Mouse (Mus musculus) liver, embryonic 16.5 days (tissue): ENCODE data around the gene Fzd10. TPM values are rescaled to one million over a fixed set of nuclear protein-coding genes. Genes with fewer than 3 reads are reported as not detected.

Experiments
- ATAC-seq: fragments of 200-750 bp; cut with Nextera tagmentation; 2 replicates; pipeline ENCODE4 v1.8.0; 2017; ENCODE audit warnings: low read depth, mild to moderate bottlenecking, moderate number of reproducible peaks, moderate library complexity
- H3K27ac ChIP-seq: fragments of 300-500 bp; sonication (generic); 2 replicates; pipeline ENCODE4 v1.5.1; 2014; ENCODE audit warnings: mild to moderate bottlenecking, low read length
- H3K27me3 ChIP-seq: fragments of 300-500 bp; sonication (generic); 2 replicates; pipeline ENCODE4 v1.6.1; 2014; ENCODE audit warnings: low read depth, low read length, mixed read lengths; ENCODE audit not compliant: control insufficient read depth, insufficient read depth
- H3K36me3 ChIP-seq: fragments of 300-500 bp; sonication (generic); 2 replicates; pipeline ENCODE4 v1.6.1; 2014; ENCODE audit warnings: mild to moderate bottlenecking; ENCODE audit not compliant: control insufficient read depth, insufficient read depth
- H3K4me1 ChIP-seq: fragments of 300-500 bp; sonication (generic); 2 replicates; pipeline ENCODE4 v1.6.1; 2014; ENCODE audit warnings: low read depth, low read length, mixed read lengths; ENCODE audit not compliant: control insufficient read depth
- H3K4me2 ChIP-seq: fragments of 300-500 bp; sonication (generic); 2 replicates; pipeline ENCODE4 v1.6.1; 2014; ENCODE audit warnings: low read depth, low read length, mixed read lengths
- H3K4me3 ChIP-seq: fragments of 300-500 bp; sonication (generic); 2 replicates; pipeline ENCODE4 v1.5.1; 2014; ENCODE audit warnings: low read depth, mild to moderate bottlenecking, low read length
- H3K9ac ChIP-seq: fragments of 300-500 bp; sonication (generic); 2 replicates; pipeline ENCODE4 v1.6.1; 2014; ENCODE audit warnings: low read depth, low read length
- H3K9me3 ChIP-seq: fragments of 300-500 bp; sonication (generic); replicated peaks from 2 replicates; pipeline ENCODE4 v1.6.1; 2016; ENCODE audit warnings: low read length; ENCODE audit not compliant: control insufficient read depth
- WGBS: fragments of 180-500 bp; shearing (Covaris S2); extraction: QIAGEN DNeasy Blood & Tissue Kit; methylation state at CpG from one replicate; pipeline ENCODE4 v1.1.7; 2014; ENCODE audit not compliant: insufficient replicate concordance; 5-methylcytosine and 5-hydroxymethylcytosine counted together
- polyA plus RNA-seq: library from polyadenylated mRNA; unstranded; fragments of >200 nt; fragmentation: Nextera tagmentation; extraction: Ambion mirVana; gene quantifications from 2 replicates; pipeline ENCODE4 v1.2.1, GENCODE M21; 2015

The Fzd10 gene
- polyA plus RNA-seq: not detected in 2 replicates

GRCm38 (mm10) chr5:128600072-128601021, at the start of gene Fzd10:
Gene Fzd10 (plus strand): TSS chr5:128600844.
- Histone ChIP-seq H3K4me2 (peak within 1 kb of the TSS; percentile 62), H3K4me1 (no peaks in the 10 kb centered on the region; the same call in 1 of the 2 replicates), H3K4me3 (peak within 1 kb of the TSS; percentile 52), H3K27me3 (peaks cover 63% of the 10 kb centered on the region), H3K27ac (no peak within 1 kb of the TSS), H3K9me3 (no peaks in the 10 kb centered on the region), H3K9ac (no peak within 1 kb of the TSS), H3K36me3 (no peaks in the 10 kb centered on the region)
- no peak for ATAC-seq
- WGBS: under 1% methylated on average over 64 of the region's 73 CpGs

DNA sequence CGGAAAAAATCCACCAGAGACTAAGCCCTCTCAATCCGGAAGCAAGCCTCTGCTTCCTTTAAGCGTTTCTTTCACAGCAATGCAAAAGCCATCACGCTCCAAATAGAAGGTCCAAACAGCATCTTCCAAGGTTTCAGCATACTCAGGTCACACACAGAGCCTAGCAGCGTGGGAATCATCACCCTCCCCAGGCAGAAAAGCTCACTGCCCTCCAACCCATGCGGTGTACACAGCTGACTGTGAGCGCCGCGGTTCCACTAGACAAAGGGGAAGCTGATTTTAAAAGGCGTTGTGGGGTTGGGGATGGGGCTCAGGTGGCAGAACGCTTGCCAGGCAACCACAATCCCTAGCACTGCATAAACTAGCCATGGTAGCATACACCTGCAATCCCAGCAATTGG, 49.2 kb upstream of the Fzd10 start:
- WGBS: 4% methylated on average over 11 of the region's 11 CpGs
- Histone ChIP-seq H3K9ac (no peak overlapping the region), H3K27ac (no peak overlapping the region), H3K4me3 (no peak overlapping the region), H3K4me2 (no peak overlapping the region), H3K27me3 (peaks cover 12% of the 10 kb centered on the region), H3K4me1 (no peaks in the 10 kb centered on the region), H3K9me3 (no peaks in the 10 kb centered on the region), H3K36me3 (no peaks in the 10 kb centered on the region)
- no peak for ATAC-seq

GRCm38 (mm10) chr5:128552136-128552890, 48.3 kb upstream of the Fzd10 start:
- Histone ChIP-seq H3K4me1 (no peaks in the 10 kb centered on the region), H3K9ac (no peak overlapping the region), H3K4me3 (no peak overlapping the region), H3K9me3 (no peaks in the 10 kb centered on the region), H3K27me3 (peaks cover 12% of the 10 kb centered on the region), H3K36me3 (no peaks in the 10 kb centered on the region), H3K4me2 (no peak overlapping the region), H3K27ac (no peak overlapping the region)
- ATAC-seq: no peak
- WGBS: 10% methylated on average over 28 of the region's 28 CpGs

GRCm38 (mm10) chr5:128558126-128558525, 42.5 kb upstream of the Fzd10 start:
- Histone ChIP-seq H3K9ac (no peak overlapping the region), H3K4me1 (no peaks in the 10 kb centered on the region), H3K27me3 (no peaks in the 10 kb centered on the region), H3K27ac (no peak overlapping the region), H3K4me3 (no peak overlapping the region), H3K9me3 (no peaks in the 10 kb centered on the region), H3K36me3 (no peaks in the 10 kb centered on the region), H3K4me2 (no peak overlapping the region)
- no peak for ATAC-seq
- WGBS: 14% methylated on average over 7 of the region's 7 CpGs

- Histone ChIP-seq H3K27me3 (no peaks in the 10 kb centered on the region), H3K4me2 (no peak overlapping the region), H3K36me3 (no peaks in the 10 kb centered on the region), H3K4me3 (no peak overlapping the region), H3K9ac (no peak overlapping the region), H3K9me3 (no peaks in the 10 kb centered on the region), H3K27ac (no peak overlapping the region), H3K4me1 (no peaks in the 10 kb centered on the region)
- no peak for ATAC-seq
- 47% methylated on average over 6 of the region's 6 CpGs for WGBS
These were observed 33.3 kb upstream of the Fzd10 start for GRCm38 (mm10) chr5:128567313-128567712.

- no peaks in the 10 kb centered on the region for H3K4me1 ChIP-seq
- H3K27ac ChIP-seq: no peak overlapping the region
- no peaks in the 10 kb centered on the region for H3K9me3 ChIP-seq
- 15% methylated on average over 5 of the region's 5 CpGs for WGBS
- H3K36me3 ChIP-seq: no peaks in the 10 kb centered on the region
- ATAC-seq: no peak
- no peak overlapping the region for H3K4me3 ChIP-seq
- no peaks in the 10 kb centered on the region for H3K27me3 ChIP-seq
- no peak overlapping the region for H3K9ac ChIP-seq
- no peak overlapping the region for H3K4me2 ChIP-seq
These were observed 31.7 kb upstream of the Fzd10 start for GRCm38 (mm10) chr5:128568970-128569369.

DNA sequence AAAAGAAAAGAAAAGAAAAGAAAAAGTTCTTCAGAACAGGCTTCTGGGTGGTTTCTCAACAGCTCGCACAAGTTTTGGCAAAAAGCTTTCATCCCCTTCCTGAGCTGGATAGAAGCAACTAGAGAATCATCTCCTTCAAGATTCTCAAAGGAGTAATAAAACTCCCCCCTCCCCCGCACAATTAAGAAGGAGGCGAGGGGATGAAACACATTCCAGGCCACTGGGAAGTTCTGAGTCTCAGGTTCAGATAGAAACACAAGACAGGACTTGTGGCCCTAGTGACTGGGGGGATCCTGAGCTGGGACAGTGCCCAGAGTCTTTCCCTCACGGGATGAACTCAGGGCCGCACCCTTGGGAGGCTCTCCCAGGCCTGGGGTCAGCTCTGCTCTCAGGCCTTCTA, 30.6 kb upstream of the Fzd10 start:
- H3K4me2 ChIP-seq: no peak overlapping the region
- no peak overlapping the region for H3K9ac ChIP-seq
- WGBS: 41% methylated on average over 5 of the region's 5 CpGs
- H3K4me3 ChIP-seq: no peak overlapping the region
- no peaks in the 10 kb centered on the region for H3K36me3 ChIP-seq
- ATAC-seq: no peak
- no peaks in the 10 kb centered on the region for H3K4me1 ChIP-seq
- no peaks in the 10 kb centered on the region for H3K27me3 ChIP-seq
- H3K27ac ChIP-seq: no peak overlapping the region
- H3K9me3 ChIP-seq: no peaks in the 10 kb centered on the region

DNA sequence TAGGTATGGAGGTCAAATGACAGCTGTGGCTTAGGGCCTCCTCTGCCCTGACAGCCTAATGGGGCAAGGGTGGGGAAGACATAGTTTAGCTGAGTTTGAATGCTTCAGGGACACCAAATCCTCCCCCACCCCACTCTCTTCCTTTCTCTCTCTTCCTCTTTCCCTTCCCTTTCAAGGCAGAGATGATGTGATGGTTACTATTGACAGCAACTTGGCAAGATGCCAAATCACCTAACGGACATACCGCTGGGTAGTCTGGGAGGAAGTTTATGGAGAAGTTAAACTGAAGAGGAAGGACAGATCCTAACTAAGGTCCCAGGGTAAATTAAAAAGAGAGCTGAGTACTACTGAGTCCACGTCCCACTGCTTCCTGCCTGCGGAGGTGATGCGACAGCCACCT, 29.8 kb upstream of the Fzd10 start:
- Histone ChIP-seq H3K4me1 (no peaks in the 10 kb centered on the region), H3K9ac (no peak overlapping the region), H3K27ac (no peak overlapping the region), H3K27me3 (no peaks in the 10 kb centered on the region), H3K4me3 (no peak overlapping the region), H3K9me3 (no peaks in the 10 kb centered on the region), H3K4me2 (no peak overlapping the region), H3K36me3 (no peaks in the 10 kb centered on the region)
- 26% methylated on average over 5 of the region's 5 CpGs for WGBS
- ATAC-seq: no peak

GRCm38 (mm10) chr5:128571706-128572105, 28.9 kb upstream of the Fzd10 start:
- no peak overlapping the region for H3K9ac ChIP-seq
- no peak for ATAC-seq

More at GRCm38 (mm10) chr5:128571706-128572105, 28.9 kb upstream of the Fzd10 start:
- H3K4me1 ChIP-seq: no peaks in the 10 kb centered on the region
- H3K9me3 ChIP-seq: no peaks in the 10 kb centered on the region
- no peaks in the 10 kb centered on the region for H3K27me3 ChIP-seq
- H3K4me2 ChIP-seq: no peak overlapping the region
- no peak overlapping the region for H3K27ac ChIP-seq
- H3K4me3 ChIP-seq: no peak overlapping the region
- no peaks in the 10 kb centered on the region for H3K36me3 ChIP-seq
- 63% methylated on average over 8 of the region's 8 CpGs for WGBS
